Mouse (Mus musculus): ENCODE data around the gene Pum2.

- TF ChIP-seq CTCF (IDR thresholded peaks at IDR 0.05; ENCODE audit: borderline replicate concordance, insufficient read depth, low read length) (no peak), POLR2A (IDR thresholded peaks at IDR 0.05; ENCODE audit: low read depth, low read length) (no peak)
Observed at GRCm38 (mm10) chr12:8753654-8754053, 79.7 kb downstream of the Pum2 start.

Data from embryonic fibroblast, embryonic 13.5 days (primary cell).